In genomic region chr7:30589435-30590301, GRCm38 (mm10) we compare ENCODE assay signal across 7 mouse cellular contexts. TPM values are rescaled to one million over a fixed set of nuclear protein-coding genes. Genes with fewer than 3 reads are reported as not detected.
DNase-seq lines count a peak whose midpoint lies in the region; ATAC-seq lines count a peak whose summit lies in the region.

No protein-coding gene starts in this region.

- WGBS in embryonic facial prominence, embryonic 11.5 days: 27% methylated on average over 40 of the region's 40 CpGs
- WGBS in intestine, embryonic 16.5 days: 18% methylated on average over 40 of the region's 40 CpGs
- WGBS in limb, embryonic 10.5 days: 27% methylated on average over 40 of the region's 40 CpGs
- WGBS in midbrain, embryonic 12.5 days: 29% methylated on average over 39 of the region's 40 CpGs

- H3K9ac ChIP-seq in embryonic facial prominence, embryonic 11.5 days (replicated peaks; ENCODE audit: low read length): peak overlapping the region; percentile 67
- peak overlapping the region; percentile 95 for H3K9ac ChIP-seq in intestine, embryonic 16.5 days (ENCODE audit: low read depth, low read length)
- peak overlapping the region; percentile 62 for H3K9ac ChIP-seq in midbrain, embryonic 12.5 days (replicated peaks)

- H3K27me3 ChIP-seq in embryonic facial prominence, embryonic 11.5 days (ENCODE audit: control insufficient read depth, insufficient read depth, low read length): no peaks in the 10 kb centered on the region
- no peaks in the 10 kb centered on the region for H3K27me3 ChIP-seq in intestine, embryonic 16.5 days (replicated peaks; ENCODE audit: control insufficient read depth, insufficient read depth, low read length)
- H3K27me3 ChIP-seq in limb, embryonic 10.5 days (ENCODE audit: low read depth, poor library complexity, severe bottlenecking): no peaks in the 10 kb centered on the region
- no peaks in the 10 kb centered on the region for H3K27me3 ChIP-seq in midbrain, embryonic 12.5 days

- H3K9me3 ChIP-seq in embryonic facial prominence, embryonic 11.5 days (replicated peaks; ENCODE audit: control insufficient read depth, low read length): no peaks in the 10 kb centered on the region
- H3K9me3 ChIP-seq in intestine, embryonic 16.5 days (ENCODE audit: control insufficient read depth, low read length): no peaks in the 10 kb centered on the region
- H3K9me3 ChIP-seq in limb, embryonic 10.5 days (replicated peaks): no peaks in the 10 kb centered on the region
- H3K9me3 ChIP-seq in midbrain, embryonic 12.5 days: no peaks in the 10 kb centered on the region

- H3K4me3 ChIP-seq in embryonic facial prominence, embryonic 11.5 days (ENCODE audit: low read depth, low read length): peak overlapping the region; percentile 97
- peak overlapping the region; percentile 98 for H3K4me3 ChIP-seq in intestine, embryonic 16.5 days (ENCODE audit: low read length)
- H3K4me3 ChIP-seq in limb, embryonic 10.5 days: peak overlapping the region; percentile 100
- peak overlapping the region; percentile 98 for H3K4me3 ChIP-seq in midbrain, embryonic 12.5 days

- DNase-seq in adrenal gland, postnatal 25 days: peak; percentile 86
- DNase-seq in embryonic facial prominence, embryonic 11.5 days (ENCODE audit: low spot score): peak; percentile 92
- peak; percentile 47 for DNase-seq in gonadal fat pad, adult 2 months (ENCODE audit: low read depth)
- peak; percentile 92 for DNase-seq in limb, embryonic 10.5 days (ENCODE audit: low spot score)
- peak; percentile 67 for DNase-seq in spleen, adult 12 weeks (ENCODE audit: low spot score)

- peak; percentile 55; the same call in 1 of the 2 replicates for ATAC-seq in embryonic facial prominence, embryonic 11.5 days (replicated peaks; ENCODE audit: insufficient number of reproducible peaks, low FRiP score, low TSS enrichment, low read depth)
- peak; percentile 76 for ATAC-seq in intestine, embryonic 16.5 days
- peak; percentile 35 for ATAC-seq in midbrain, embryonic 12.5 days (ENCODE audit: low FRiP score, low read depth)

- peaks cover 6% of the 10 kb centered on the region for H3K36me3 ChIP-seq in embryonic facial prominence, embryonic 11.5 days (replicated peaks; ENCODE audit: control insufficient read depth, insufficient read depth, low read depth, low read length)
- peaks cover 8% of the 10 kb centered on the region for H3K36me3 ChIP-seq in intestine, embryonic 16.5 days (ENCODE audit: control insufficient read depth, insufficient read depth, low read length)
- H3K36me3 ChIP-seq in limb, embryonic 10.5 days: peaks cover 25% of the 10 kb centered on the region
- peaks cover 23% of the 10 kb centered on the region for H3K36me3 ChIP-seq in midbrain, embryonic 12.5 days

- H3K27ac ChIP-seq in embryonic facial prominence, embryonic 11.5 days (replicated peaks; ENCODE audit: low read depth, low read length): peak overlapping the region; percentile 60; the same call in 1 of the 2 replicates
- peak overlapping the region; percentile 96 for H3K27ac ChIP-seq in intestine, embryonic 16.5 days (ENCODE audit: low read length)
- peak overlapping the region; percentile 99 for H3K27ac ChIP-seq in limb, embryonic 10.5 days
- peak overlapping the region; percentile 94 for H3K27ac ChIP-seq in midbrain, embryonic 12.5 days (replicated peaks)

- peak overlapping the region; percentile 89 for H3K4me2 ChIP-seq in embryonic facial prominence, embryonic 11.5 days (ENCODE audit: low read depth, low read length)
- H3K4me2 ChIP-seq in intestine, embryonic 16.5 days (ENCODE audit: low read depth, low read length): peak overlapping the region; percentile 87
- H3K4me2 ChIP-seq in midbrain, embryonic 12.5 days (replicated peaks): peak overlapping the region; percentile 90

- no peaks in the 10 kb centered on the region; the same call in none of the 2 replicates for H3K4me1 ChIP-seq in embryonic facial prominence, embryonic 11.5 days (ENCODE audit: control insufficient read depth, insufficient read depth, low read length)
- H3K4me1 ChIP-seq in intestine, embryonic 16.5 days (ENCODE audit: control insufficient read depth, insufficient read depth, low read length): peaks cover 24% of the 10 kb centered on the region
- H3K4me1 ChIP-seq in limb, embryonic 10.5 days: peaks cover 26% of the 10 kb centered on the region
- H3K4me1 ChIP-seq in midbrain, embryonic 12.5 days: peaks cover 23% of the 10 kb centered on the region

RNA-seq across cellular contexts. Expression of gene Kmt2b, which starts 1.1 kb away (rescaled TPM):
- 60.7 and 73.7 TPM in 2 replicates for total RNA-seq in adrenal gland, postnatal 25 days (2021)
- polyA plus RNA-seq in embryonic facial prominence, embryonic 11.5 days (2014; fragmentation: Nextera tagmentation; extraction: Ambion mirVana): 7.2 and 8.4 TPM in 2 replicates
- 37.4 and 45.6 TPM in 2 replicates for polyA plus RNA-seq in gonadal fat pad, adult 2 months (2012; rRNA removed)
- 6.8 and 7.1 TPM in 2 replicates for polyA plus RNA-seq in intestine, embryonic 16.5 days (2015; fragmentation: Nextera tagmentation; extraction: Ambion mirVana)
- 10.2 and 10.6 TPM in 2 replicates for polyA plus RNA-seq in limb, embryonic 10.5 days (2016; fragmentation: Nextera tagmentation; extraction: Ambion mirVana)
- 11.4 and 13.6 TPM in 2 replicates for polyA plus RNA-seq in midbrain, embryonic 12.5 days (2016; fragmentation: Nextera tagmentation; extraction: Ambion mirVana)

RNA-seq across cellular contexts. Expression of gene Zbtb32, which starts 9.0 kb away (rescaled TPM):
- 0.33 and 0.71 TPM in 2 replicates for total RNA-seq in adrenal gland, postnatal 25 days (2021)
- 0.21 and 0.43 TPM in 2 replicates for polyA plus RNA-seq in embryonic facial prominence, embryonic 11.5 days (2014; fragmentation: Nextera tagmentation; extraction: Ambion mirVana)
- 1.8 and 2.1 TPM in 2 replicates for polyA plus RNA-seq in gonadal fat pad, adult 2 months (2012; rRNA removed)
- polyA plus RNA-seq in intestine, embryonic 16.5 days (2015; fragmentation: Nextera tagmentation; extraction: Ambion mirVana): 1.2 and 1.9 TPM in 2 replicates
- 0.15 and 0.45 TPM in 2 replicates for polyA plus RNA-seq in limb, embryonic 10.5 days (2016; fragmentation: Nextera tagmentation; extraction: Ambion mirVana)
- 0.34 and 0.47 TPM in 2 replicates for polyA plus RNA-seq in midbrain, embryonic 12.5 days (2016; fragmentation: Nextera tagmentation; extraction: Ambion mirVana)

RNA-seq across cellular contexts. Expression of gene Upk1a, which starts 23.0 kb away (rescaled TPM):
- total RNA-seq in adrenal gland, postnatal 25 days (2021): 0.36 TPM in 1 of 2 replicates, not detected in the other
- polyA plus RNA-seq in embryonic facial prominence, embryonic 11.5 days (2014; fragmentation: Nextera tagmentation; extraction: Ambion mirVana): 0.14 and 0.35 TPM in 2 replicates
- polyA plus RNA-seq in gonadal fat pad, adult 2 months (2012; rRNA removed): 128 and 176 TPM in 2 replicates
- 5.9 and 7.3 TPM in 2 replicates for polyA plus RNA-seq in intestine, embryonic 16.5 days (2015; fragmentation: Nextera tagmentation; extraction: Ambion mirVana)
- polyA plus RNA-seq in limb, embryonic 10.5 days (2016; fragmentation: Nextera tagmentation; extraction: Ambion mirVana): 7.9 and 8.2 TPM in 2 replicates
- polyA plus RNA-seq in midbrain, embryonic 12.5 days (2016; fragmentation: Nextera tagmentation; extraction: Ambion mirVana): 0.75 and 0.85 TPM in 2 replicates

RNA-seq across cellular contexts. Expression of gene Igflr1, which starts 24.4 kb away (rescaled TPM):
- 4.4 and 6.7 TPM in 2 replicates for total RNA-seq in adrenal gland, postnatal 25 days (2021)
- 1.5 and 2.9 TPM in 2 replicates for polyA plus RNA-seq in embryonic facial prominence, embryonic 11.5 days (2014; fragmentation: Nextera tagmentation; extraction: Ambion mirVana)
- 4.0 and 5.0 TPM in 2 replicates for polyA plus RNA-seq in gonadal fat pad, adult 2 months (2012; rRNA removed)
- 3.7 and 5.4 TPM in 2 replicates for polyA plus RNA-seq in intestine, embryonic 16.5 days (2015; fragmentation: Nextera tagmentation; extraction: Ambion mirVana)
- 5.7 and 6.5 TPM in 2 replicates for polyA plus RNA-seq in limb, embryonic 10.5 days (2016; fragmentation: Nextera tagmentation; extraction: Ambion mirVana)
- polyA plus RNA-seq in midbrain, embryonic 12.5 days (2016; fragmentation: Nextera tagmentation; extraction: Ambion mirVana): 5.9 and 8.2 TPM in 2 replicates

RNA-seq across cellular contexts. Expression of gene Psenen, which starts 26.2 kb away (rescaled TPM):
- 148 and 160 TPM in 2 replicates for total RNA-seq in adrenal gland, postnatal 25 days (2021)
- 108 and 110 TPM in 2 replicates for polyA plus RNA-seq in embryonic facial prominence, embryonic 11.5 days (2014; fragmentation: Nextera tagmentation; extraction: Ambion mirVana)
- 134 and 146 TPM in 2 replicates for polyA plus RNA-seq in gonadal fat pad, adult 2 months (2012; rRNA removed)
- polyA plus RNA-seq in intestine, embryonic 16.5 days (2015; fragmentation: Nextera tagmentation; extraction: Ambion mirVana): 158 and 168 TPM in 2 replicates
- 120 and 121 TPM in 2 replicates for polyA plus RNA-seq in limb, embryonic 10.5 days (2016; fragmentation: Nextera tagmentation; extraction: Ambion mirVana)
- 130 and 144 TPM in 2 replicates for polyA plus RNA-seq in midbrain, embryonic 12.5 days (2016; fragmentation: Nextera tagmentation; extraction: Ambion mirVana)

Comparison
In these comparisons a context has a peak if more than half of its experiments do, and no peak if none do; other contexts are left out.
1. Peak in every context shown above with its lines: DNase-seq, ATAC-seq, H3K4me3 ChIP-seq and H3K27ac ChIP-seq.
2. RNA of gene Upk1a, which starts 23.0 kb away (polyA plus RNA-seq): 128 to 176 TPM in gonadal fat pad, adult 2 months; 7.9 to 8.2 TPM in limb, embryonic 10.5 days, 5.9 to 7.3 TPM in intestine, embryonic 16.5 days, 0.75 to 0.85 TPM in midbrain, embryonic 12.5 days and 0.14 to 0.35 TPM in embryonic facial prominence, embryonic 11.5 days; every median in the first group is over 10 times any median in the second.